Mouse (Mus musculus) forebrain, postnatal 0 days (tissue): ENCODE data around the gene St3gal2. TPM values are rescaled to one million over a fixed set of nuclear protein-coding genes. Genes with fewer than 3 reads are reported as not detected.
"Not testable (repeated sequence)": the region's sequence is repeated elsewhere in the genome, so short reads cannot be mapped to it uniquely, and the experiment has no call there.

Experiments
- ATAC-seq: fragments of 200-750 bp; cut with Nextera tagmentation; 2 replicates; pipeline ENCODE4 v1.8.0; 2017; ENCODE audit warnings: mild to moderate bottlenecking, moderate library complexity
- DNase-seq: peaks from one replicate; pipeline ENCODE4 v3.0.0-alpha.2; 2015
- H3K27ac ChIP-seq: fragments of 300-500 bp; sonication (generic); 2 replicates; pipeline ENCODE4 v1.5.1; 2014; ENCODE audit warnings: low read depth, mild to moderate bottlenecking, antibody characterized with exemption, low read length, moderate library complexity, mixed read lengths
- H3K27me3 ChIP-seq: fragments of 300-500 bp; sonication (generic); 2 replicates; pipeline ENCODE4 v1.6.1; 2014; ENCODE audit warnings: mild to moderate bottlenecking, low read length, mixed read lengths; ENCODE audit not compliant: insufficient read depth
- H3K36me3 ChIP-seq: fragments of 300-500 bp; sonication (generic); 2 replicates; pipeline ENCODE4 v1.6.1; 2014; ENCODE audit warnings: mild to moderate bottlenecking, moderate library complexity; ENCODE audit not compliant: insufficient read depth
- H3K4me1 ChIP-seq: fragments of 300-500 bp; sonication (generic); 2 replicates; pipeline ENCODE4 v1.6.1; 2014; ENCODE audit warnings: antibody characterized with exemption; ENCODE audit not compliant: insufficient read depth
- H3K4me2 ChIP-seq: fragments of 300-500 bp; sonication (generic); 2 replicates; pipeline ENCODE4 v1.6.1; 2014; ENCODE audit warnings: low read depth, mild to moderate bottlenecking, moderate library complexity
- H3K4me3 ChIP-seq: fragments of 300-500 bp; sonication (generic); 2 replicates; pipeline ENCODE4 v1.5.1; 2014; ENCODE audit warnings: low read depth, low read length, mixed read lengths
- H3K9ac ChIP-seq: fragments of 300-500 bp; sonication (generic); 2 replicates; pipeline ENCODE4 v1.6.1; 2014; ENCODE audit warnings: mild to moderate bottlenecking
- H3K9me3 ChIP-seq: fragments of 300-500 bp; sonication (generic); 2 replicates; pipeline ENCODE4 v1.6.1; 2016; ENCODE audit warnings: low read length
- CTCF ChIP-seq: sonication (generic); IDR thresholded peaks from 2 replicates; pipeline ENCODE4 v1.5.1; 2016; ENCODE audit warnings: antibody characterized with exemption, control low read depth, low read depth
- WGBS: fragments of 180-500 bp; shearing (Covaris S2); extraction: QIAGEN DNeasy Blood & Tissue Kit; methylation state at CpG from one replicate; pipeline ENCODE4 v1.1.7; 2014; 5-methylcytosine and 5-hydroxymethylcytosine counted together
- polyA plus RNA-seq: library from polyadenylated mRNA; unstranded; fragments of >200 nt; fragmentation: Nextera tagmentation; extraction: Ambion mirVana; gene quantifications from 2 replicates; pipeline ENCODE4 v1.2.1, GENCODE M21; 2015
- total RNA-seq: library from RNA; depleted of rRNA; stranded (reverse); fragments of >200 nt; gene quantifications from 2 replicates; pipeline ENCODE4 v1.2.3, GENCODE M21; 2014

Gene St3gal2
- total and polyA plus RNA-seq, 2 experiments from 2014 or later = 22.1 to 30.7 TPM

- ATAC-seq, H3K9ac ChIP-seq, H3K27ac ChIP-seq, H3K9me3 ChIP-seq, H3K27me3 ChIP-seq, H3K4me3 ChIP-seq, DNase-seq, H3K4me2 ChIP-seq, H3K4me1 ChIP-seq: not testable (repeated sequence)
- TF ChIP-seq CTCF = 0 out of 2 replicates have a peak, but pooled peaks have one; percentile 2
- peaks cover 51% of the 10 kb centered on the region for H3K36me3 ChIP-seq
- 90% methylated on average over 7 of the region's 7 CpGs for WGBS
These were observed 38.8 kb downstream of the St3gal2 start for GRCm38 (mm10) chr8:110958553-110958952.

- 86% methylated on average over 12 of the region's 12 CpGs for WGBS
- Histone ChIP-seq H3K4me3 (no peak overlapping the region), H3K36me3 (peaks cover 54% of the 10 kb centered on the region), H3K4me1 (no peaks in the 10 kb centered on the region), H3K4me2 (no peak overlapping the region), H3K27ac (no peak overlapping the region), H3K27me3 (no peaks in the 10 kb centered on the region), H3K9ac (no peak overlapping the region), H3K9me3 (no peaks in the 10 kb centered on the region)
- no peak for DNase-seq
- ATAC-seq = no peak
- no peak for TF ChIP-seq CTCF
These were observed 39.5 kb downstream of the St3gal2 start for GRCm38 (mm10) chr8:110959071-110959780.

GRCm38 (mm10) chr8:110959906-110960305 is 40.2 kb downstream of the St3gal2 start:
- no peak overlapping the region for H3K4me3 ChIP-seq
- H3K36me3 ChIP-seq = peaks cover 54% of the 10 kb centered on the region
- DNase-seq (no peak), ATAC-seq (no peak)
- 88% methylated on average over 6 of the region's 6 CpGs for whole genome bisulfite sequencing
- no peak overlapping the region for H3K9ac ChIP-seq
- H3K9me3 ChIP-seq = no peaks in the 10 kb centered on the region
- H3K27me3 ChIP-seq = no peaks in the 10 kb centered on the region
- no peaks in the 10 kb centered on the region for H3K4me1 ChIP-seq
- TF ChIP-seq CTCF = no peak
- H3K27ac ChIP-seq = no peak overlapping the region
- no peak overlapping the region for H3K4me2 ChIP-seq

DNA sequence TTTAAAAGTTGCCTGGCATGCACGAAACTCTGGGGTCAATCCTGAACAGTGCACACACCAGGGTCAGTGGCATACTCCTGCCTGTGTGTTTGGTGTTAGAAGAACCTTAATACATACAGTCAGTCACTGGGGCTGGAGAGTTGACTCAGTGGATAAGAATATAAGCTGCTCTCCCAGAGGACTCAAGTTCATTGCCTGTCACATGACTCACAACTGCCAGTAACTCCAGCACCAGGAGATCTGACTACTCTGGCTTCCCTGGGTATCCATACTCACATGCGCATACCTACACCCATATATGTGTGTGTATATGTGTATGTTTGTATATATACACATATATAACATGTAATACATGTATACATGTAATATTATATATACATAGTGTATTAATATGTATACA is 43.3 kb downstream of the St3gal2 start:
- no peak for ATAC-seq
- no peaks in the 10 kb centered on the region for H3K27me3 ChIP-seq
- no peaks in the 10 kb centered on the region for H3K9me3 ChIP-seq
- 87% methylated on average over 2 of the region's 2 CpGs for WGBS
- no peak overlapping the region for H3K4me3 ChIP-seq
- H3K9ac ChIP-seq = no peak overlapping the region
- no peak overlapping the region for H3K27ac ChIP-seq
- DNase-seq = no peak
- H3K36me3 ChIP-seq = peaks cover 47% of the 10 kb centered on the region
- H3K4me1 ChIP-seq = no peaks in the 10 kb centered on the region
- no peak overlapping the region for H3K4me2 ChIP-seq
- TF ChIP-seq CTCF = no peak

DNA sequence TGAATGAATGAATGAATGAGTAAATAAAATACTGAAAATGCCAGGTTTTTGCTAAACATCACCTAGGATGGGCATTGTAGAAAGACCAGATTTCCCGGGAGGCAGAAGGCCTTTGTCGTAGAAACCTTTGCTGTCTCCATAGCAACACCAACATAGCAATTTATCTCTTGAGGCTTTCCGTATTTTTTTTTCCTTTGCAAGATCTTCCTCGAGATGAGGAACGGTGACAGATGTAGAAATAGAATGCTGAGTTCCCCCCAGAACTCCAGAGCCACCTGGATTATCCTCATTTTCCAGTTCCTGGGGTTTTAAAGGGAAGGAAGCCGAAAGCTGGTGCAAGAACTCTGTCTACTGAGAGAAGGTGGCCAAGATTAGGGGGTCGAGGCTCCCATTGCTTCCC is 44.9 kb downstream of the St3gal2 start:
- Histone ChIP-seq H3K9me3 (no peaks in the 10 kb centered on the region), H3K9ac (no peak overlapping the region), H3K4me3 (no peak overlapping the region), H3K4me1 (peaks cover under 1% of the 10 kb centered on the region; the same call in 1 of the 2 replicates), H3K27me3 (no peaks in the 10 kb centered on the region), H3K27ac (peak overlapping the region; percentile 62), H3K4me2 (no peak overlapping the region), H3K36me3 (peaks cover 38% of the 10 kb centered on the region)
- DNase-seq (no peak), ATAC-seq (no peak; the same call in 1 of the 2 replicates)
- no peak for TF ChIP-seq CTCF
- 57% methylated on average over 7 of the region's 7 CpGs for WGBS

DNA sequence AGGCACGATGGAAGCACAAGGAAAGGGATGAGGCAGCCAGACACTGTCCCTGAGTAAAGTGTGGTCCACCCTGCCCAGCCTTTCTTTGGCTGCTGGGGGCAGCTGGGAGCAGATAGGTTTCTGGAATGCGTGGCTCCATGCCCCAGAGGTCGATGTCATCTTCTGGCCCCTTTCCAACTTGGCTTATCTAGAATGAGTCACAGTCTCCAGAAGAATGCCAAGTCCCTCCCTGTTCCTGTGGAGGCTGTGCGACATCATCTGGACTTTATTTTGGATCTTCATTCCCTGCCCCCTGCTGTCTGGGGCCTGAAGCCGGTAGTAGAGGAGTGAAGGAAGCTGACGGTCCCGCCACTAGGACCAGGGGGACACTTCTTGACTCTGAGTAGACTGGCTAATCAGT is 45.9 kb downstream of the St3gal2 start:
- TF ChIP-seq CTCF = no peak
- no peak for DNase-seq
- Histone ChIP-seq H3K36me3 (peaks cover 29% of the 10 kb centered on the region), H3K4me3 (no peak overlapping the region), H3K27me3 (no peaks in the 10 kb centered on the region), H3K4me2 (no peak overlapping the region), H3K4me1 (peaks cover 4% of the 10 kb centered on the region; the same call in 1 of the 2 replicates), H3K9ac (no peak overlapping the region), H3K27ac (no peak overlapping the region), H3K9me3 (no peaks in the 10 kb centered on the region)
- no peak for ATAC-seq
- 49% methylated on average over 7 of the region's 7 CpGs for WGBS

DNA sequence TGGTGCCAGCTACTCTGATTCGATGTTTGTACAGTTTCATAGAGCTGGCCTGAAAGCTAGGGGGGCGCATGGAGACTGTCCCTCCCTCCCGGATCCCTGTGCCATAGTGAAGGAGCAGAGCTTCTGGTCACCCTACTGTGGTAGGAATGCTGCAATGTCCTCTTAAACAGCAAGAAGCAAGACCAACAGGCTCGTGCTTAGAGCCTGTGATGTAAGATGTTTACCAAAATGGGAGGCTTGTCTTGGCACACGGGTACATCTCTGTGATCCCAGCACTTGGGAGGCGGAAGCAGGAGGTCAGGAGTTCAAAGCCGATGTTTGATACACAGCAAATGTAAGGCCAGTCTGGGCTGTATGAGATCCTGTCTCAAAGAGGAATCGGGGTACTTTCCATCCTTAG is 46.9 kb downstream of the St3gal2 start:
- no peak overlapping the region for H3K4me3 ChIP-seq
- 90% methylated on average over 8 of the region's 8 CpGs for WGBS
- TF ChIP-seq CTCF = no peak
- peaks cover 8% of the 10 kb centered on the region for H3K4me1 ChIP-seq
- H3K9ac ChIP-seq = no peak overlapping the region
- H3K4me2 ChIP-seq = no peak overlapping the region
- H3K36me3 ChIP-seq = peaks cover 29% of the 10 kb centered on the region
- no peaks in the 10 kb centered on the region for H3K27me3 ChIP-seq
- no peaks in the 10 kb centered on the region for H3K9me3 ChIP-seq
- ATAC-seq = no peak
- no peak overlapping the region for H3K27ac ChIP-seq
- no peak for DNase-seq
